Mouse (Mus musculus) retina, postnatal 1 day (tissue): ENCODE measurements at regions not wholly inside any gene's neighbourhood (a gene's known extent, or its start where the extent isn't known, plus 50 kb on each side); places are given as distances from the start of the nearest gene placed in this dataset.

Experiments
- DNase-seq: peaks from one replicate; pipeline ENCODE4 v3.0.0-alpha.2; 2012

DNA sequence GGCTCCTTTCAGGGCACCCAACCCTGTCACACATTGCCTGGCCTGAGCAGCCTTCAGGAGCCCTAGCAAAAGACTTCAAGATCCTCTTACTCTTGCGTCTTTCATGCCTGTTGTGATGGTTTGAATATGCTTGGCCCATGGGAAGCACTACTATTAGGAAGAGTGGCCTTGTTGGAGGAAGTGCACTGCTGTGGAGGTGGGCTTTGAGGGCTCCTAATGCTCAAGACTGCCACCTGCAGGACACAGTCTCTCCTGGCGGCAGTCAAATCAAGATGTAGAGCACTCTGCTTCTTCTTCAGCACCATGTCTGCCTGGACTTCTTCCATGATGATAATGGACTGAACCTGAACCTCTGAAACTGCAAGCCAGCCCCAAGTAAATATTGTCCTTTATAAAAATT is 73.0 kb downstream of the Tsen15 start:
- peak; percentile 23 for DNase-seq

DNA sequence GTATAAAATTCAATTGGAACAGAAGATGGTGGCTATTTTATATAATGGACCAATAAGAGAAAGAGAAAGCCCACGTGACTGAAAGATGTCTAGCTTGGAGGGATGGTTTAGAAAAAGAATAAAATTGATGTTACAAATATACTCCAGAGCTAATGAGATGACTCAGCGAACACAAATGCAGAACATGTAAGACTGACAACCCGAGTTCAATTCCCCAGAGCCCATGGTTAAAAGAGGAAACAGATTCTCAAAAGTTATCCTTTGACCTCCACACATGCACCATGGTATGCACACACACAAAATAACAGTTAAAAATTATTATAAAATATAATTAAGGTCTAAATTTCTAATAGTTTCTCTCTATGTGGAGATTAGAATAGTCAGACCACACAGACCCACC is 81.0 kb downstream of the Tsen15 start:
- DNase-seq, result no peak

DNA sequence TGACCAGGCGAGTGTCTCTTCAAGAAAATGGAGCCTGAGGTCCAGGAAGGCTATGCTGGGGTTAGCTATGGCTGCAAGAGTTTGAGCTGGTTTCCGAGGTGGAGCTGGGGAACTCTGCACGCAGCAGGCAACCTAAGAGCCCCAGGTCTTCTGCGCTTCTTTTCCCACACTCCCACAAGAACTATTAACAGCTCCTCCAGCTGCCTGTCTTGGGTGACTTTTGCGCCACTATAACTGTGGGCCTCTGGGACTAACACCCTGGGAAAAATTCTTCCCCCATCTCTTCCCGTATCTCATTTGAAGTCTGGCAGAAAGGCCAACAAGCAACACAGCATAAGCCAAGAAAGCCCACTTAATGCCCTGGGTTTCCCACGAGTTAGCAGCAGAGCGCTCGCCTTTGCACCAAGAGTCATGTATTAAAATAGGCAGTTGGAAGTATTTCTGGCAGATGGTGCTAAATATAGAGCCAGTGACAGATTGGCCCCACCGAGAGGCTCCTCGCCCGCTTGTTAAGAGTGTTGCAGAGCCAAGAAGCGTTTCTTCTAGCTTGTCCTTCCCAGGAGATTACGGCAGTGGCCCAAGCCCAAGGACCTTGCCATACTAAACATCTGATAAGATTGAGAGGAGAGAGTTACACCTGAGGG is 81.9 kb downstream of the Tsen15 start:
- no peak for DNase-seq

DNA sequence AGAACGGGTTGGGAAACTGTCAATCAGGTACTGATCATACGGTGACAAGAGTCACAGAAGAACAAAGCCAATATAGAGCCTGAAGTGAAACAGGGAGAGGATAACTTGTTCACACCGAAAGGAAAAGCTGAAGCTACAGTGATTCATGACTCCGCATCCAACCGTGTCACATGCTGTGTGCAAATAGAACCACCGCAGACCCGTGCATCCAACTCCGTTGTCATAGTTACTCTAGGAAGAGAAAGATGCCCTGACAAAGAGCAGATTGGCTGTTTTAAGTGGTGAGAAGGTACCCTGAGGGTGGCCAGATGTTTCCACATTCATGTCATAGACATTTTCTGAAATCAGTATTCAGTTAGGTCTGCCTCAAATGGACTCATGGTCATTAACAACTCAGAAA is 85.1 kb downstream of the Tsen15 start:
- no peak for DNase-seq

DNA sequence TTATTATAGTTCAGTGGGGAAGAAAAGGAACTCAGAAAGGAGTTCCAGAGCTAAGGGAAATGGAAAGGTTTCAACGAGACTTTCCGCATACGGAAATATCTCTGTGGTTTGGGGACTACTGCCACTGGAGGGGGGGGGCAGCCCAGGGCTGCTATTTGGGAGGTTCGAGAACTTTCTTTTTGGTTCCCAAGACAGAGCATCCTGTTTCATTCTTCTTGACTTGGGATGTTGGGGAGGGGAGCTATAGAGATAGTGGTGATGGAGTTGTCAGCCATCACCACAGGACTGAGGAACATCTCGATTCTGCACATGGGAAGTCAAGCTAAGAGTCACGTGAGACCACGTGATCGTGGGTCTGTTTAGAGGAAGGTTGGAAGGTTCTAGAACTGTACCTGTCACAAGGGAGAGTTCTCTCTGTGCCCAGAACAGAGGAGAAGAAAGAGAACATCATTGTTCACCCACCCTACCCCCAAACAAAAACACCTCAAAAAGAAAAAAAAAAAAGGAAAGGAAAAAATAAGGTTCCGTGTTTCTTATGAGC is 94.2 kb downstream of the Tsen15 start:
- no peak for DNase-seq

- DNase-seq, result peak; percentile 81
Observed at GRCm38 (mm10) chr1:152290768-152291167, 95.7 kb downstream of the Tsen15 start.

- peak; percentile 14 for DNase-seq
Observed at GRCm38 (mm10) chr1:152287566-152288490, 98.7 kb downstream of the Tsen15 start.

DNA sequence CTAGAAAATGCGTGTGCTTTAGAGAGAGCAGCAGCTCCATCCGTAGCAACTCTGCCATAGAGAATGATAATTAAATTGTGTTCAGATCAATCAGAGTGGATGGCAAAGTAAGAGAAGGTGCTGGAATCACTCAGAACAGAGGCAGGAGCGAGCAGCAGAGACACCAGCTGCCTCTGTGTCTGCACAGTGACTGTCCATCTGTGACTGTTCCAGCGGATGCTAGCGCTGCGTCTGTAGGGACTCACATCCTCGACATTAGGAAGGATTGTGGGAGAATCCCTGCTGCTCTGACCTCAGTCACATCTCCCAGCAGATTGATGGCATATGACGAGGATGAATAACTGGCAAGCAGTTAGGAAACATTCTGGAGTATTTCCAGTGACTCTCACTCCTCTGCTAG is 99.8 kb downstream of the Tsen15 start:
- DNase-seq, result no peak

- no peak for DNase-seq
Observed at GRCm38 (mm10) chr1:152282106-152282505, 104.4 kb downstream of the Tsen15 start.

DNA sequence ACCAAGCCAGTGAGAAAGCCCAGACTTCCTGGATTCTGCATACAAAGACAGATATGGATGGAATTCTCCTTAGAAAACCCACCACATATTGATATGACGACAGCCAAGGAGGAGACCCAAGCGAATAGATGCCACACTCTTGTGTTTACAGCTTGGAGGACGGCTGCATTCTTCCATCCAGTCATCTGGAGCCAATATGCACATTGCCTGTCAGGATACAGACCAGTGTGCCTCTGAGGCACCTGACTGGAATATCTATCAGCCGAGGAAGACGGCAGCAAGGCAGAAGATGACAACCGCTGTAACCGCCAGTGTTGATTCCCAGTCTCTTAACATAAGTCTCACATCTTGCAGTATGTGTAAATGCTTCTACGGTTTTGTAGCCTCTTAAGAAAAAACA is 105.3 kb downstream of the Tsen15 start:
- DNase-seq, result no peak

GRCm38 (mm10) chr1:152280014-152280413 is 106.5 kb downstream of the Tsen15 start:
- peak; percentile 18 for DNase-seq

- no peak for DNase-seq
Observed at GRCm38 (mm10) chr1:152275011-152275410, 111.5 kb downstream of the Tsen15 start.

GRCm38 (mm10) chr1:152273430-152273829 is 113.1 kb downstream of the Tsen15 start:
- DNase-seq, result no peak

DNA sequence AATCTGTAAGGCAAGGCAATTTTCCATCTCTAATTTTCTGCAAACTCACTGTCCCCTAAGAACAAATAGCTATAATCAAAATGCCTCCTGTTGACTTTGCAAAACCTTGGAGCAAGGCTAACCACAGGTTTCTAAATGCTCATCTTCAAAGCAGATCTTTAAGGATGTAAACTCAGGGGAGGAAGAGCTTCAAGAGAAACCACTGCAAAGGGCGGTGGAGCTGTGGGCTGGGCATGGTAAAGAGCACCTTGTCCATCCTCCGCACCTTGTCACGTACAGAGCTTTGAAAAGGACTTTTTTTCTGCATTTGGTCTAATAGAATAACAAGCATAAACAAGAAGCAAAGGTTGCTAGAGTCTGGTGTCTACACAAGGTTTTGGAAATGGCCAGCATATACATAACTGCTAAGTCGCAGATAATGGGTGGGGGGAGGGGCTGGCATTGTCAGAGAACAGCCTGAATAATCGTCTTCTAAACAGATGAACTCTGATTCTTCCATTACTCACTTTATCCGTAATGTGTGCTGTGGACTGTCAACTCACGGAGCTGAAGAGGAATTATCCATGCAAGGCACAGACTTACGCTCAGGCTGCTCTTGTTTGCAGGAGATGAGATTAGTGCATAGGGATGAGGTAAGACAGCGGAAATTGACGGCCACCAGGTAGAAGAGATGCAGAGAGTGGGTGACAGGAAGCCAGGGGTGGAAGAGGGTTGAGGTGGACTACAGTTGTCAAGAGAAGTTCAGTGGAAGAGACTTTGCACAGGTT is 116.4 kb downstream of the Tsen15 start:
- peak; percentile 23 for DNase-seq

DNA sequence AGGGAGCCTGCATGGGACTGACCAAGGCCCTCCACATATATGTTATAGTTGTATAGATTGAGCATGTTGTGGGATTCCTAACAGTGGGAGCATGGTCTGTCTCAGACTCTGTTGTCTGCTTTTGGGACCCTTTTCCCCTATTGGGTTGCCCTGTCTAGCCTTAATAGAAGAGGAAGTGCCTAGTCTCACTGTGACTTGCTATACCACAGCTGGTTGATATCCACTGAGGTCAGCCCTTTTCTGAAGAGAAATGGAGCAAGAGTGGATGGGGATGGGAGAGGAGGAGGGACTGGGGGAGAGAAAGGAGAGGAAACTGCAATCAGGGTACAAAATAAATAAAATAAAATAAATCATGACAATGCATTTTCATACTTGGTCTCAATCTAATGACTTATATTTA is 120.1 kb downstream of the Tsen15 start:
- no peak for DNase-seq

GRCm38 (mm10) chr1:152264981-152265380 is 121.5 kb downstream of the Tsen15 start:
- no peak for DNase-seq

DNA sequence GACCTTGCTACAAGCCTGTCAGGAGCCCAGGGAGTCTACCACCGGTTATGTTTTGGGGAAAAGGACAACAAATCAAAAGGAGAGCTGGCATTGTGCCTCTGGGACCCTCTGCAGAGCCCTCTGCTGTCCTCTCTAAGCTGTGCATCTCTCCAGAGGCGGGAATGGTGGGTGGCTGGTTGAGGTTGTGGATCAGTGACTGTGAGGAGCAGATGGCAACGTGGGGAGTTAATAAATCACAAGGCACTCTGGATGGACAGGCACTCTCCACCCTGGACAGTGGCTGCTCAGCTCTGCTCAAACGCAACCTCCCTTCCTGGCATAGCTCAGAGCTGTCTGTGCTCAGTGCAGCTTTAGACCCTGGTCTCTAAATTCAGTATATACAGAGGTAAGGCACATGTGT is 125.0 kb downstream of the Tsen15 start:
- peak; percentile 19 for DNase-seq

DNA sequence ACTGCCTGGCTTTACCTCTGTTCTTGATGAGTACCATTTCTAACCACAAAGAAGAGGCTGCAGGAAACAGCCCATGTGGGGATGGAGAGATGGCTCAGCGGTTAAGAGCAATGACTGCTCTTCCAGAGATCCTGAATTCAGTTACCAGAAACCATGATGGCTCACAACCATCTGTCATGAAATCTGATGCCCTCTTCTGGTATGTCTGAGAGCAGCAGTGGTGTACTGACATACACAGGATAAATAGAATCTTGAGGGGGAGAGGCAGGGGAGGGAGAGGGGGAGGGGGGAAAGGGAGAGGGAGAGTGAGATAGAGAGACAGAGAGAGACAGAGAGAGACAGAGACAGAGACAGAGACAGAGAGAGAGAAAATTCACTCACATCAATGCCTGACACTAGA is 125.5 kb downstream of the Tsen15 start:
- DNase-seq, result peak; percentile 26

- no peak for DNase-seq
Observed at GRCm38 (mm10) chr1:152258258-152258657, 128.2 kb downstream of the Tsen15 start.

DNA sequence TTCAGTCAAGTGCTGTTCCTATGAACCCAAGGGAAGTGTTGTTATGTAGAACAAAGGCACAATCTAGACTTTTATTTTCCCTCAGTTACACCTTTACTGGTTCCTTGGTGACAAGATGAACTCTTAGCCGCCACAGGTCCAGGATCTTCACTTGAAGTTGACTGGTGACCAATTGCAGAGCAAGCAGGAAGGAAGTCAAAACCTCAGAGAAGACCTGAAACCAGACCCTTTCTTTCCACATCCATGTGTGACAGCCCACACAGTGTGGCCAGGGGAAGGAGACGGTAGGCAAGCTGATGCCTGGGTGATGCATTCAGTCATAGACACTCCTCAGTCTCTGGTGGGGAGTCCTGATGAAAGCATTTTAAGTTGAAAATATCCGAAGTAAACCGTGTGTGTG is 132.6 kb downstream of the Tsen15 start:
- no peak for DNase-seq

DNA sequence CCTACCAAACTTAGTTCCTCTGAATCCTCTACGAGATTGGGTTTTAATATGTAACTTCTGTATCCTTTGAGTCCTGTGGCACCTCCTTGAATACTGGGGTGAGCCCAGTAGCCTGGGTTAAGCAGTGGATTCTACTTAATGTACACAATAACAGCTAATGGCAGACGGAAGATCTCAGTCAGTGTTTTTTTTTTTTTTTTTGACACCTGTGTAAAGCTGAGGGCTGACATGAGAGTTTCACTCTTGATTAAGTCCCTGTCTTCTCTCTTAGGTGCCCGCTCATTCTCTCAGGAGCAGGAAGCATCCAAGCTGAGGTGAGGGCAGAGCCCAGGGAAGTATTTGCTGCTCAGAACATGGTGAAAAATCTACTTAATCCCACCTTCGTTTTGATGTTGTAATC is 133.0 kb downstream of the Tsen15 start:
- DNase-seq, result no peak

DNA sequence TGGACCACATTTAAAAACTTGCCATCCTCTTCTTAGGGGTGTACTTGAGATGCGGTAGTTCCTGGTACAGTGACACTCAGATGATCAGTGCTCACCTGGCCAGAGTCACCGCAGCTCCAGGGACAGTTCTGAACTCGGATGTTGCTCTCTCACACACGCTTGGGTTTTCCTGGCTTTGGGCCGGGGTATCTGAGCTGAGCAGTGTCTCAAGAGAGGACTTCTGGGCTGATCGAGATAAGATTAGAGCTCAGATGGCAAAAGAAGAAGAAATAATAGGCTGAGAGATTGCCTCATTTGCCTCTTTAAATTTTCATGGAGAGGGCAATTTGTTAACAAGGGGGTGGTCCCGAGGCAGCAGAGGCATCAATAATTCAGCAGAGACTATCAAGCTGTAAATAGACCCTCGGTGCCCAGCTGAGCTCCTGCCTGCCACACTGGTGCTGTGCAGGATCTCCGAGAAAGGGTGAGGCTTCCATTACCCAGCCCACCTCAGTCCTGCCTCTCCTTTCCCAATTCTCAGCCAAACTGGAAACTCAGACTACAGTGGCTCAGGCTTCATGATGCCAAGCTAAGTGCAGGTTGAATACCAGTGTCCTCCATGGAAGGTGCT is 133.7 kb downstream of the Tsen15 start:
- DNase-seq, result no peak

DNA sequence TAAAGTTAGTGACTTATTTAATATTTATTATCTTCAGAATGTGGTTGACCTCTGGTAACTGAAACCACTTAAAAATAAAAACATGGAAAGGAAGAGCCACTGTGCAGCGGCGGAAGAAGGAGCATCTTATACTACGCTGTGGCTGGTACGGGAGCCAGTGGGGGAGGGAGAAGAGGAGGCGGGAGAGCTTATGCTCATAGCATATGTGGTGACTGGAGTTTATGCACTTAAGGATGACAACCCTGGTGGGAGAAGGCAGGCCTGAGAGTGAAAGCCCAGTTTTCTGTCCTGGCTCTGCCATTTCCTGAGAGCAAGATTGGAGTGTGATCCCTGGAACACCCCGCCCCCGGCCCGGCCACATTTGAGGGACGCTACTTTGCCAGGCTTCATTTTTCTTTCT is 145.5 kb downstream of the Tsen15 start:
- no peak for DNase-seq
